Mouse (Mus musculus) ES-E14 (cell line): ENCODE data around the gene Ltc4s.

ENCODE experiments used
- HCFC1 ChIP-seq: IDR thresholded peaks from 2 replicates; pipeline ENCODE4 v1.6.1; 2012; ENCODE audit warnings: low read length, inconsistent platforms, borderline replicate concordance; ENCODE audit not compliant: insufficient read depth
- MAFK ChIP-seq: IDR thresholded peaks from 2 replicates; pipeline ENCODE4 v1.6.1; 2014; ENCODE audit warnings: mild to moderate bottlenecking, low read depth, low read length, inconsistent platforms; ENCODE audit not compliant: insufficient read depth
- ZNF384 ChIP-seq: IDR thresholded peaks from 2 replicates; pipeline ENCODE4 v1.6.1; 2012; ENCODE audit warnings: low read depth, low read length, inconsistent platforms

DNA sequence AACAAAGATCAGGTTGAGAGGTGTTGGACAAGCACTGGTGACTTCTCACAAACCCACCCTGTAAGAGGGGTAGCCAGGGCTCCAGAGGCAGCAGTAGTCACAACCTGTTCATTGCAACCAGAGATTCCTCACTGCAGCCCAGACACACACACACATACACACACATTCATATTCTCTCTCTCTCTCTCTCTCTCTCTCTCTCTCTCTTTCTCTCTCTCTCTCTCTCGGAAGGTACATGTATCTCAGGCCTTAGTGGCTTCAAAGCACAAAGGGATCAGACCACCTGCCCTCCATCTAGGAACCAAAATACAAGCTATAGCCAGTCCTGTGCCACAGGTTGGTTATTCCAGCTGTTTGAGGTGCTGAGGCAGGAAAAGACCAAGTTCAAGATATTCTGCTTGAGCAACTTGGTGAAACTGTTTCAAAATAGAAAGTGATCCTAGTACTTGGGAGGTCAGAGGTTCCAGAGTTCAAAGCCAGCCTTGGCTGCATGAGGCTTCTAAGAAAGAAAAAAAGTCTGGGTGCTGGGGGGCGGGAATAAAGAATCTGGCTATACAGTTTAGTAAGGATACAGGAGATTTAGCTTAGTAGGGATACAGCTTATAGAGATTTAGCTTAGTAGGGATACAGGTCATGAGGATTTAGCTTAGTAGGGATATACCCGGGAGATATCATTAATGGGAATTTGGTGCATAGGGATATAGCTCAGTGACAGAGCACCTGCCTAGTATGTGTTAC lies 26.9 kb downstream of the Ltc4s start:
- TF ChIP-seq HCFC1: no peak
- no peak for TF ChIP-seq ZNF384
- no peak for TF ChIP-seq MAFK
